Mouse (Mus musculus) liver, postnatal 0 days (tissue): ENCODE results near the gene Ttll3.

Experiments used
- CTCF ChIP-seq: sonication (generic); IDR thresholded peaks from 2 replicates; pipeline ENCODE4 v1.5.1; 2016; ENCODE audit warnings: antibody characterized with exemption, low read depth
- EP300 ChIP-seq: IDR thresholded peaks from 2 replicates; pipeline ENCODE4 v1.6.1; 2016; ENCODE audit warnings: antibody characterized with exemption, low read depth, mild to moderate bottlenecking

DNA sequence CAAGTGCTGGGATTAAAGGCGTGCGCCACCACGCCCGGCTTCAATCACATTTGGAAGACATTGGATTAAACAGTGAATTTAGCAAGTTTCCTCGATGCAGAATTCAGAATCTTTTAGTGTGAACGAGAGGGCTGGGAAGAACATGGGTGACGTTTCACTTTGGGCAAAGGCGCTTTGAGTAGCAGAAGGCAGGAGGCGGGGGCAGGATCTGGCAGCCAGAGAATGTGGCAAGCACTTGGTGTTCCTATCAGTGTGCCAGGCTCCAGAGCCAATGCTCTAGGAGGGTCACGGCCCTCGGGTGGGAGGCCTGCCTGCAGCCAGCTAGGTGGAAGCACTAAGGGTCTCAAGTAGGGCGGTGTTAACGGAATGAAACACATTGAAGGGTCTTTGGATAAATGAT lies 13.0 kb downstream of the Ttll3 start:
- no peak for TF ChIP-seq CTCF
- no peak for TF ChIP-seq EP300
